Mouse (Mus musculus) kidney, embryonic 14.5 days (tissue): ENCODE measurements at regions not wholly inside any gene's neighbourhood (a gene's known extent, or its start where the extent isn't known, plus 50 kb on each side); places are given as distances from the start of the nearest gene placed in this dataset.

ENCODE experiments used
- ATAC-seq: fragments of 200-750 bp; cut with Nextera tagmentation; 2 replicates; pipeline ENCODE4 v1.8.0; 2017; ENCODE audit warnings: moderate number of reproducible peaks, mild to moderate bottlenecking, moderate TSS enrichment, moderate library complexity; ENCODE audit not compliant: low FRiP score, low TSS enrichment
- H3K27ac ChIP-seq: fragments of 300-500 bp; sonication (generic); 2 replicates; pipeline ENCODE4 v1.5.1; 2014; ENCODE audit warnings: low read depth, mild to moderate bottlenecking, low read length, moderate library complexity, mixed read lengths
- H3K27me3 ChIP-seq: fragments of 300-500 bp; sonication (generic); 2 replicates; pipeline ENCODE4 v1.6.1; 2014; ENCODE audit warnings: mild to moderate bottlenecking, low read length; ENCODE audit not compliant: control insufficient read depth, insufficient read depth
- H3K36me3 ChIP-seq: fragments of 300-500 bp; sonication (generic); 2 replicates; pipeline ENCODE4 v1.6.1; 2014; ENCODE audit warnings: low read length, mixed read lengths; ENCODE audit not compliant: control insufficient read depth, insufficient read depth
- H3K4me1 ChIP-seq: fragments of 300-500 bp; sonication (generic); 2 replicates; pipeline ENCODE4 v1.6.1; 2014; ENCODE audit warnings: low read length, mixed read lengths; ENCODE audit not compliant: control insufficient read depth, insufficient read depth
- H3K4me2 ChIP-seq: fragments of 300-500 bp; sonication (generic); replicated peaks from 2 replicates; pipeline ENCODE4 v1.6.1; 2014; ENCODE audit warnings: low read depth, mild to moderate bottlenecking, low read length
- H3K4me3 ChIP-seq: fragments of 300-500 bp; sonication (generic); 2 replicates; pipeline ENCODE4 v1.5.1; 2014; ENCODE audit warnings: mild to moderate bottlenecking, low read length
- H3K9ac ChIP-seq: fragments of 300-500 bp; sonication (generic); 2 replicates; pipeline ENCODE4 v1.6.1; 2014; ENCODE audit warnings: low read depth, mild to moderate bottlenecking, low read length, moderate library complexity
- H3K9me3 ChIP-seq: fragments of 300-500 bp; sonication (generic); 2 replicates; pipeline ENCODE4 v1.6.1; 2016; ENCODE audit warnings: low read length; ENCODE audit not compliant: control insufficient read depth
- WGBS: fragments of 180-500 bp; shearing (Covaris S2); extraction: QIAGEN DNeasy Blood & Tissue Kit; methylation state at CpG from one replicate; pipeline ENCODE4 v1.1.7; 2014; 5-methylcytosine and 5-hydroxymethylcytosine counted together

- Histone ChIP-seq H3K36me3 (no peaks in the 10 kb centered on the region), H3K9ac (no peak overlapping the region), H3K4me2 (no peak overlapping the region), H3K4me3 (no peak overlapping the region), H3K4me1 (no peaks in the 10 kb centered on the region), H3K27ac (no peak overlapping the region), H3K9me3 (no peaks in the 10 kb centered on the region), H3K27me3 (no peaks in the 10 kb centered on the region)
- WGBS, result 79% methylated on average over 2 of the region's 2 CpGs
- ATAC-seq, result no peak
Observed at GRCm38 (mm10) chr9:27453476-27453875, 56.9 kb downstream of the Spata19 start.

GRCm38 (mm10) chr9:27453924-27454652, 57.5 kb downstream of the Spata19 start:
- ATAC-seq, result no peak
- H3K27ac ChIP-seq, result no peak overlapping the region
- H3K4me1 ChIP-seq, result no peaks in the 10 kb centered on the region
- H3K4me2 ChIP-seq, result no peak overlapping the region
- no peak overlapping the region for H3K9ac ChIP-seq
- no peaks in the 10 kb centered on the region for H3K9me3 ChIP-seq
- H3K4me3 ChIP-seq, result no peak overlapping the region
- WGBS, result 67% methylated on average over 10 of the region's 10 CpGs
- H3K36me3 ChIP-seq, result no peaks in the 10 kb centered on the region
- no peaks in the 10 kb centered on the region for H3K27me3 ChIP-seq

- H3K4me1 ChIP-seq, result no peaks in the 10 kb centered on the region
- no peak overlapping the region for H3K27ac ChIP-seq
- H3K9ac ChIP-seq, result no peak overlapping the region
- no peak for ATAC-seq
- 53% methylated on average over 3 of the region's 3 CpGs for WGBS
- no peak overlapping the region for H3K4me2 ChIP-seq
- no peaks in the 10 kb centered on the region for H3K36me3 ChIP-seq
- no peaks in the 10 kb centered on the region for H3K27me3 ChIP-seq
- H3K4me3 ChIP-seq, result no peak overlapping the region
- no peaks in the 10 kb centered on the region for H3K9me3 ChIP-seq
Observed at GRCm38 (mm10) chr9:27458335-27459040, 61.9 kb downstream of the Spata19 start.

GRCm38 (mm10) chr9:27461029-27461428, 64.4 kb downstream of the Spata19 start:
- Histone ChIP-seq H3K27ac (no peak overlapping the region), H3K4me1 (no peaks in the 10 kb centered on the region), H3K9me3 (no peaks in the 10 kb centered on the region), H3K9ac (no peak overlapping the region), H3K4me2 (no peak overlapping the region), H3K4me3 (no peak overlapping the region), H3K36me3 (no peaks in the 10 kb centered on the region), H3K27me3 (no peaks in the 10 kb centered on the region)
- no peak for ATAC-seq
- WGBS, result 25% methylated on average over 8 of the region's 8 CpGs

- H3K4me3 ChIP-seq, result no peak overlapping the region
- ATAC-seq, result no peak
- H3K4me1 ChIP-seq, result no peaks in the 10 kb centered on the region
- no peaks in the 10 kb centered on the region for H3K27me3 ChIP-seq
- no peaks in the 10 kb centered on the region for H3K36me3 ChIP-seq
- no peak overlapping the region for H3K27ac ChIP-seq
- H3K9me3 ChIP-seq, result no peaks in the 10 kb centered on the region
- WGBS, result 84% methylated on average over 1 of the region's 1 CpGs
- no peak overlapping the region for H3K9ac ChIP-seq
- H3K4me2 ChIP-seq, result no peak overlapping the region
Observed at GRCm38 (mm10) chr9:27464006-27464405, 67.4 kb downstream of the Spata19 start.

- Histone ChIP-seq H3K4me3 (no peak overlapping the region), H3K27ac (no peak overlapping the region), H3K9me3 (no peaks in the 10 kb centered on the region), H3K9ac (no peak overlapping the region), H3K27me3 (no peaks in the 10 kb centered on the region), H3K4me1 (no peaks in the 10 kb centered on the region), H3K36me3 (no peaks in the 10 kb centered on the region), H3K4me2 (no peak overlapping the region)
- 86% methylated on average over 10 of the region's 10 CpGs for WGBS
- ATAC-seq, result no peak
Observed at GRCm38 (mm10) chr9:27475468-27475867, 78.9 kb downstream of the Spata19 start.

GRCm38 (mm10) chr9:27476636-27477035, 80.0 kb downstream of the Spata19 start:
- no peak overlapping the region for H3K9ac ChIP-seq
- no peaks in the 10 kb centered on the region for H3K36me3 ChIP-seq
- no peak overlapping the region for H3K4me3 ChIP-seq
- H3K27ac ChIP-seq, result no peak overlapping the region
- H3K4me2 ChIP-seq, result no peak overlapping the region
- ATAC-seq, result no peak
- no peaks in the 10 kb centered on the region for H3K27me3 ChIP-seq
- 83% methylated on average over 5 of the region's 5 CpGs for WGBS
- no peaks in the 10 kb centered on the region for H3K4me1 ChIP-seq
- no peaks in the 10 kb centered on the region for H3K9me3 ChIP-seq

- Histone ChIP-seq H3K4me3 (no peak overlapping the region), H3K27me3 (no peaks in the 10 kb centered on the region), H3K4me2 (no peak overlapping the region), H3K36me3 (no peaks in the 10 kb centered on the region), H3K9me3 (no peaks in the 10 kb centered on the region), H3K4me1 (no peaks in the 10 kb centered on the region), H3K9ac (no peak overlapping the region), H3K27ac (no peak overlapping the region)
- ATAC-seq, result no peak
- 64% methylated on average over 4 of the region's 4 CpGs for WGBS
Observed at GRCm38 (mm10) chr9:27477079-27477687, 80.6 kb downstream of the Spata19 start.

- WGBS, result 97% methylated on average over 3 of the region's 3 CpGs
- Histone ChIP-seq H3K9me3 (no peaks in the 10 kb centered on the region), H3K36me3 (no peaks in the 10 kb centered on the region), H3K9ac (no peak overlapping the region), H3K4me1 (no peaks in the 10 kb centered on the region), H3K4me2 (no peak overlapping the region), H3K27ac (no peak overlapping the region), H3K4me3 (no peak overlapping the region), H3K27me3 (no peaks in the 10 kb centered on the region)
- ATAC-seq, result no peak
Observed at GRCm38 (mm10) chr9:27478346-27478745, 81.7 kb downstream of the Spata19 start.
